Mouse (Mus musculus) thymus, adult 2 months (tissue): ENCODE measurements around the gene Pmm2.

Experiments used
- CTCF ChIP-seq: fragments of 200-500 bp; IDR thresholded peaks from 2 replicates; pipeline ENCODE4 v1.5.1; 2012; ENCODE audit warnings: mild to moderate bottlenecking, control low read depth, low read length, moderate library complexity, borderline replicate concordance; ENCODE audit not compliant: control insufficient read depth, poor library complexity, insufficient read depth; ENCODE audit errors: extremely low read depth
- POLR2A ChIP-seq: fragments of 200-500 bp; IDR thresholded peaks from 2 replicates; pipeline ENCODE4 v1.6.1; 2012; ENCODE audit warnings: mild to moderate bottlenecking, low read length, control low read depth, moderate library complexity; ENCODE audit not compliant: control insufficient read depth, poor library complexity, insufficient read depth; ENCODE audit errors: extremely low read depth

- no peak for TF ChIP-seq POLR2A
- no peak for TF ChIP-seq CTCF
Observed at GRCm38 (mm10) chr16:8619659-8620314, 17.7 kb upstream of the Pmm2 start.
